Mouse (Mus musculus): Measurements from ENCODE around the gene Wnt3. TPM values are rescaled to one million over a fixed set of nuclear protein-coding genes. Genes with fewer than 3 reads are reported as not detected.

Gene Wnt3
- polyA plus RNA-seq, 1 experiment from 2014 or later, result not detected

DNA sequence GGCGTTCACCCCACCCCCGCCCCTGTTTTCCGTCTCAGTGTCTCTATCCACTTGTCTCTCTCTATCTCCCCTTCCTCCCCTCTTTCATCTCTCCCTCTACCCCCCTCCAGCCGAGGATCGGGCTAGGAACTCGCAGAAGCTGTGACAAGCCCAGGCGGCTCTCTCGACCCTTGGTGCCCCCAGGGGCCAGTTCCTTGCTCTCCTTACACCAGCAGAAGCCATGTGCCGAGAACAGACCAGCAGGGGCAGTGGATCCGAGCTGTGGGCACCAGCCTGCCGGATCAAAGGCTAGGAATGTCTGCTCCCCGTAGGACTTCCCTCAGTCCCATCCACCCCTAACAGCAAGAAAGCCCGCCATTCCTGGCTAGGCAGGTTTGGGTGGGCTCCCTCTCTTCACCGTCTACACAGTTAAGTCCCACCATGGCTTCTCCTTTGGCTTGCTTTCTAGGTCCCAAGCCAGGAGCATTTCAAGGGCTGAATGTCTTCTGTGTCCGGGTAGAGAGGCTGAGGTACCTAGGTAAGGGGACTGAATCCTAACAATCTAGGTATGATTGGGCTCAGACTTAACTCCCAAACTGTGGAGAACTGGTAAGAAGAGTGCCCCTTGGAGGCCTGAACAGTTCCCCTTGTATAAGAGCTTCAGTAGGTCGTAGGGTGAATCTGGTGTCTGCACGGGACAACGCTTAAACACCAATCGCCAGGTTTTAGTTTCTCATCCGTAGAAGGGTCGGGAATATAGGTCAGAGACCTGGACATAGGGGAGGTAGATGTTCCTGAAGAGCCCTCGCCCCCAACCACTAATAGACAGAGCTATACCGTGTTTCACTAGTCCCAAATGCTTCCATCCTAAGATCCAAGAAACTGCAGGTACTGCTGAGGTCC is 1.2 kb upstream of the Wnt3 start:
- no peaks in the 10 kb centered on the region for H3K4me1 ChIP-seq (replicated peaks)
- H3K4me3 ChIP-seq (replicated peaks), result no peak overlapping the region
- H3K4me2 ChIP-seq, result no peak overlapping the region
- no peak overlapping the region for H3K27ac ChIP-seq (replicated peaks)
- no peak for ATAC-seq (ENCODE audit: insufficient read depth)
- no peaks in the 10 kb centered on the region for H3K9me3 ChIP-seq (replicated peaks)
- no peaks in the 10 kb centered on the region for H3K36me3 ChIP-seq (replicated peaks)
- WGBS (ENCODE audit: insufficient replicate concordance), result 2% methylated on average over 23 of the region's 23 CpGs
- no peak overlapping the region for H3K9ac ChIP-seq
- peaks cover 97% of the 10 kb centered on the region for H3K27me3 ChIP-seq

DNA sequence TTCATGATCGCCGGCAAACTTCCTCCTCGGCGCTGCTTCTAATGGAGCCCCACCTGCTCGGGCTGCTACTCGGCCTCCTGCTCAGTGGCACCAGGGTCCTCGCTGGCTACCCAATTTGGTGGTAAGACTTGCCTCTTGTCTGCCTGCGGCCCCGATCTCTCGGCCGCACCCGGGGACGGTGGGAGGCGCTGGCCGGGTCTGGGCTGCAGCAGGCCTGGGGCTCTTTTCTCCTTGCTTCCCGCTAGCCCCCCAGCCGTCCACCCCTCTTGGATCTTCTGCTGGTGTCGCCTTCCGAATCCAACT is 229 bp downstream of the Wnt3 start:
- no peaks in the 10 kb centered on the region for H3K36me3 ChIP-seq (replicated peaks)
- H3K27ac ChIP-seq (replicated peaks), result no peak overlapping the region
- H3K9ac ChIP-seq, result no peak overlapping the region
- ATAC-seq (ENCODE audit: insufficient read depth), result no peak
- H3K4me3 ChIP-seq (replicated peaks), result no peak overlapping the region
- H3K9me3 ChIP-seq (replicated peaks), result no peaks in the 10 kb centered on the region
- peaks cover 96% of the 10 kb centered on the region for H3K27me3 ChIP-seq
- H3K4me1 ChIP-seq (replicated peaks), result no peaks in the 10 kb centered on the region
- H3K4me2 ChIP-seq, result no peak overlapping the region
- 1% methylated on average over 19 of the region's 19 CpGs for WGBS (ENCODE audit: insufficient replicate concordance)

DNA sequence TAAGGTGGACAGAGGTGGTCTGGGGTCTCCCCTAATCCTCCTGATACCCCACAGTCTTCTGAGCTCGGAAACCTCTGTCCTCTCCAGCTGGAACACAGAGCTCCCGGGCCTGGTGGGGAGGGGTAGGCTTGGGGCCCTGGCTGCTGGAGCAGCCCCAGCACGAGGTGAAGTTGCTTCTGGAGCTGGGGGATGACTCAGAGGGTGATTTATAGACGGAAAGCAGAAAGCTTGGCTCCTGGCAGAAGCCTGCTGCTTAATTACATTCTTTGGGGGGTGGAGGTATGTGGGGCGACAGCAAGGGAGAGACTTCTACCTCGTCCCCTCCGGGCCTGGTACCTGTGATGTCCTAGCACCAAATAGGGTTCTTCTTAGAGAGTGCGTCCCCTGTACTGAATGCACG is 6.2 kb downstream of the Wnt3 start:
- Histone ChIP-seq H3K4me3 (replicated peaks) (no peak overlapping the region), H3K9ac (no peak overlapping the region), H3K4me2 (no peak overlapping the region), H3K4me1 (replicated peaks) (no peaks in the 10 kb centered on the region), H3K27ac (replicated peaks) (no peak overlapping the region), H3K36me3 (replicated peaks) (no peaks in the 10 kb centered on the region), H3K27me3 (peaks cover 57% of the 10 kb centered on the region), H3K9me3 (replicated peaks) (no peaks in the 10 kb centered on the region)
- no peak for ATAC-seq (ENCODE audit: insufficient read depth)
- 43% methylated on average over 9 of the region's 9 CpGs for WGBS (ENCODE audit: insufficient replicate concordance)

DNA sequence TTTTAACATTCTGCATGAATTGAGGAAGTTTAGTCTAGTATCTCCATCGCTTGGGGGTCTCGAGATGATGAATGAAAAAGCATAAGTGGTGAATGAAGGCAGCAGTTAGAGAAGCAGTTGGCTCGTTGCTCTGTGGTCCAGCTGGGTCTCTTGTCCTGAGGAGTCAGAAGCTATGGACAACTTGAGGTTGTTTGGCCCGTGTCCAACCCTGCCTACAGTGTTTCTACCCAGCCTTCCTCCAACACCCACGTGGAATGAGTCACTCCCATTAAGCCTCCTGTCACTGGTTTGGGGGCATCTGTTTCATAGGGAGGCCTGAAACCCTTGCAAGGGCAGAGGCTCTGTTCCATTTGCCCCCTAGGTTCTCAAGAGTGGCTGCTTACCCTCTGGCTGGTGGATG is 16.0 kb downstream of the Wnt3 start:
- Histone ChIP-seq H3K9me3 (replicated peaks) (no peaks in the 10 kb centered on the region), H3K4me2 (no peak overlapping the region), H3K27ac (replicated peaks) (no peak overlapping the region), H3K9ac (no peak overlapping the region), H3K27me3 (peaks cover 52% of the 10 kb centered on the region), H3K4me3 (replicated peaks) (no peak overlapping the region), H3K36me3 (replicated peaks) (no peaks in the 10 kb centered on the region), H3K4me1 (replicated peaks) (no peaks in the 10 kb centered on the region)
- no peak for ATAC-seq (ENCODE audit: insufficient read depth)
- 44% methylated on average over 5 of the region's 5 CpGs for WGBS (ENCODE audit: insufficient replicate concordance)

DNA sequence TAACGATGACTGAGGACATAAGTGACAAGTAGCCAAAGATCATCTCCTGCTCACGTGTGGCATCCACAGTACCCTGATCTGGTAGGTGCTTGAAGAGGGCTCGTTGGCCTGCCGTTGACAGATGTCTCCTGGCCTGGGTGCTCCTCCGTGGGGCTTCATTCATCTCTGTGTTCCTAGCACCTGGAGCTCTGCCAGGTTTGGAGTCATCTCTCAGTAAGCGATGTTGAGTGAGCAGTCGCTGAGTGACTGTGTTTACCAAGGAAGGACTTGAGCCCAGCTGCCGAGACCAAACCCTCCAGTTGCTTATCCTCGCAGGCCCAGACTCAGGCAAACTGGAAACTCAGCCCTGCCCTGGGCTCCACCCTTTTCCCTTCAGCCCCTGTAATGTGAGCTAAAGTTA is 27.2 kb downstream of the Wnt3 start:
- Histone ChIP-seq H3K36me3 (replicated peaks) (no peaks in the 10 kb centered on the region), H3K27ac (replicated peaks) (no peak overlapping the region), H3K9me3 (replicated peaks) (no peaks in the 10 kb centered on the region), H3K4me1 (replicated peaks) (no peaks in the 10 kb centered on the region), H3K9ac (no peak overlapping the region), H3K4me2 (no peak overlapping the region), H3K4me3 (replicated peaks) (no peak overlapping the region), H3K27me3 (peaks cover 38% of the 10 kb centered on the region)
- WGBS (ENCODE audit: insufficient replicate concordance), result 56% methylated on average over 9 of the region's 9 CpGs
- ATAC-seq (ENCODE audit: insufficient read depth), result no peak

DNA sequence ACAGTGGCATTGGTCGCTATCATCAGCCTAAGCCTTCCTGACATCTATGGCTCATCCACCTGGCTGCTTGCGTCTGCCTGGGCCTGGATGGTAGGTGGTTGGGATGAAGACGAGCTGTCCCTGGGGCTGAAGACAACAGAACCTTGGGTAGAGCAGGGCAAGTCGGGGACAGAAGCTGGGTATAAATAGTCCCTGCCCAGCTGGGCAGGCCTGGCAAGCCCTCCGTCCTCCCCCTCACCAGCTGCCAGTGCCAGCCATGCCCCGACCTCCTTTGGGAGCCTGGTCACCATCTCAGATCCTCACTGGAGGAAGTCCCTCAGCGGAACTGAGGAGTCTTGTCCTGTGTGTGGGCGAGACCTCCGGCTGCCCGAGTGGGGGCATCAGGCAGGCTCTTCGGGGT is 30.2 kb downstream of the Wnt3 start:
- Histone ChIP-seq H3K4me2 (no peak overlapping the region), H3K4me3 (replicated peaks) (no peak overlapping the region), H3K27ac (replicated peaks) (no peak overlapping the region), H3K9me3 (replicated peaks) (no peaks in the 10 kb centered on the region), H3K4me1 (replicated peaks) (no peaks in the 10 kb centered on the region), H3K27me3 (peaks cover 53% of the 10 kb centered on the region), H3K36me3 (replicated peaks) (no peaks in the 10 kb centered on the region), H3K9ac (no peak overlapping the region)
- ATAC-seq (ENCODE audit: insufficient read depth), result no peak
- 61% methylated on average over 11 of the region's 11 CpGs for WGBS (ENCODE audit: insufficient replicate concordance)

DNA sequence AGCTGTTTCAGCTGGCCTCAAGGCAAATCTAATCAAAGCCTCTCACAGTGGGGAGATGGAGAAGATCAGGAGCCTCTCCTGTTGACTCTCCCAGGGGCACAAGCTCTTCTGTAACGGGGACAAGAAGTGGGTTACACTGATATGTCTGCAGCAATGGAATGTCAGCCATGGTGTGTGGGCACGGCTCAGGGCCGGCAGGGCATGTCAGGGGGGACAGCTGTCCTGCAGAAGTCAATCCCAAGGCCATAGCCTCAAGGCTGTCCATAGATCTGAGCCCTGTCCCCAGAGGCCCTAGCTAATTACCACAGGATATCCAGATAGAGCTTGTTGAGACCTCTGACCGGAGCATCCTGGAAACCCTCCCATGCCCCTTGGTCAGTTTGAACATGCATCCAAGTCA is 30.9 kb downstream of the Wnt3 start:
- no peak overlapping the region for H3K4me3 ChIP-seq (replicated peaks)
- ATAC-seq (ENCODE audit: insufficient read depth), result no peak
- H3K4me2 ChIP-seq, result no peak overlapping the region
- 64% methylated on average over 4 of the region's 4 CpGs for WGBS (ENCODE audit: insufficient replicate concordance)
- H3K9me3 ChIP-seq (replicated peaks), result no peaks in the 10 kb centered on the region
- no peak overlapping the region for H3K9ac ChIP-seq
- peaks cover 6% of the 10 kb centered on the region; the same call in 1 of the 2 replicates for H3K4me1 ChIP-seq (replicated peaks)
- H3K27me3 ChIP-seq, result peaks cover 59% of the 10 kb centered on the region
- H3K27ac ChIP-seq (replicated peaks), result no peak overlapping the region
- H3K36me3 ChIP-seq (replicated peaks), result no peaks in the 10 kb centered on the region

DNA sequence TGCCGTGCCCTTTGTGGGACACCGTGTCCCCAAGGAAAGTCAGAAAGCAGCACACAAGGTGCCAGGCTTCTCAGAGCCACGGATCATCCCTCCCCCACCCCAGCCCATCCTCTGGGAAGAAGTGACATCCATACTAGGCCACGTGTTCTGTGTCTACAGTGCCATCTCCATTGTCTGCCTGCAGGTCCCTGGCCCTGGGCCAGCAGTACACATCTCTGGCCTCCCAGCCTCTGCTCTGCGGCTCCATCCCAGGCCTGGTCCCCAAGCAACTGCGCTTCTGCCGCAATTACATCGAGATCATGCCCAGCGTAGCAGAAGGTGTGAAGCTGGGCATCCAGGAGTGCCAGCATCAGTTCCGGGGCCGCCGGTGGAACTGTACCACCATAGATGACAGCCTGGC is 34.0 kb downstream of the Wnt3 start:
- Histone ChIP-seq H3K9me3 (replicated peaks) (no peaks in the 10 kb centered on the region), H3K4me1 (replicated peaks) (peaks cover 6% of the 10 kb centered on the region; the same call in 1 of the 2 replicates), H3K36me3 (replicated peaks) (no peaks in the 10 kb centered on the region), H3K27me3 (peaks cover 79% of the 10 kb centered on the region), H3K4me3 (replicated peaks) (no peak overlapping the region), H3K9ac (no peak overlapping the region), H3K4me2 (no peak overlapping the region), H3K27ac (replicated peaks) (no peak overlapping the region)
- no peak for ATAC-seq (ENCODE audit: insufficient read depth)
- WGBS (ENCODE audit: insufficient replicate concordance), result 30% methylated on average over 12 of the region's 12 CpGs

DNA sequence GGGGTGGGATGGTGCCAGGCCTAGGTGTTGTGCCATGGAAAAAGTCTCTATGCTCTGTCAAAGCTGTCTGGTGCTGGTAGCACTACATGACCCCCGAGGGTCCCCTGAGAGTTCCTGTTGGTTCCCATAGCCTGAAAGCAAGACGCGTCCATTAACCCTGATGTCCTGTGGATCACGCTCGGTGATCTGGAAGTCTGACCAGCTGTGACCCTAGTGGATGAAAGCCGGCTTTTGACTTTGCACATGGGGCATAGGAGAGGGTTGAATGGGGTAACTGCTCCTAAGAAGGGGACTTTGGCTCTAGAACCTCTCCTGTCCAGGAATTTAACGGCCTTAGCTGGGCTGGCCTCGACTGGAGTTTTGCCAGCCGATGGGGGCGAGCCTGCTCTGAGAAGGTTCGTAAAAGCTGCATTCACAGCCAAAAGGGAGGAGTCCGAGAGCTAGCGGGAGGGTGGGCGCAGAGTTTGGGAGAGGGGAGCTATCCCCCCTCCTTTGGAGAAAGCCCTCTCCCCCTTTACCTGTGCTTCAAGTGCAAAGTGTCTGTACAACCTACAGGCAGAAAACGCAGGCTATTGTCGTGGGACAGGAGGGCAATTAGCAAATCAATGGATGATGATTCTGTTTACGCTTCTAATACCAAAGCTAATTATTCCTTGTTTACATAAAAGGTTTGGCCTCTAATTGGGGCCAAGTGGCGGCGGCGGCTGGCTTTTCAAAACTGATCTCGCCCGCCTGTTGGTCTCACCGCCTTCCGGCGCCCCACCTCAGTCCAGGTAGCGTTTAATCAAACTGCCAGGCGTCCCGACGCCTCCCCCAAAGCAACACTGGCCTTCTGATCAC is 35.0 kb downstream of the Wnt3 start:
- no peak overlapping the region for H3K9ac ChIP-seq
- H3K27ac ChIP-seq (replicated peaks), result no peak overlapping the region
- H3K27me3 ChIP-seq, result peaks cover 84% of the 10 kb centered on the region
- WGBS (ENCODE audit: insufficient replicate concordance), result 6% methylated on average over 29 of the region's 29 CpGs
- peak overlapping the region; percentile 46; the same call in 1 of the 2 replicates for H3K4me3 ChIP-seq (replicated peaks)
- ATAC-seq (ENCODE audit: insufficient read depth), result no peak
- peaks cover 6% of the 10 kb centered on the region; the same call in 1 of the 2 replicates for H3K4me1 ChIP-seq (replicated peaks)
- no peaks in the 10 kb centered on the region for H3K9me3 ChIP-seq (replicated peaks)
- no peaks in the 10 kb centered on the region for H3K36me3 ChIP-seq (replicated peaks)
- H3K4me2 ChIP-seq, result peak overlapping the region; percentile 66

DNA sequence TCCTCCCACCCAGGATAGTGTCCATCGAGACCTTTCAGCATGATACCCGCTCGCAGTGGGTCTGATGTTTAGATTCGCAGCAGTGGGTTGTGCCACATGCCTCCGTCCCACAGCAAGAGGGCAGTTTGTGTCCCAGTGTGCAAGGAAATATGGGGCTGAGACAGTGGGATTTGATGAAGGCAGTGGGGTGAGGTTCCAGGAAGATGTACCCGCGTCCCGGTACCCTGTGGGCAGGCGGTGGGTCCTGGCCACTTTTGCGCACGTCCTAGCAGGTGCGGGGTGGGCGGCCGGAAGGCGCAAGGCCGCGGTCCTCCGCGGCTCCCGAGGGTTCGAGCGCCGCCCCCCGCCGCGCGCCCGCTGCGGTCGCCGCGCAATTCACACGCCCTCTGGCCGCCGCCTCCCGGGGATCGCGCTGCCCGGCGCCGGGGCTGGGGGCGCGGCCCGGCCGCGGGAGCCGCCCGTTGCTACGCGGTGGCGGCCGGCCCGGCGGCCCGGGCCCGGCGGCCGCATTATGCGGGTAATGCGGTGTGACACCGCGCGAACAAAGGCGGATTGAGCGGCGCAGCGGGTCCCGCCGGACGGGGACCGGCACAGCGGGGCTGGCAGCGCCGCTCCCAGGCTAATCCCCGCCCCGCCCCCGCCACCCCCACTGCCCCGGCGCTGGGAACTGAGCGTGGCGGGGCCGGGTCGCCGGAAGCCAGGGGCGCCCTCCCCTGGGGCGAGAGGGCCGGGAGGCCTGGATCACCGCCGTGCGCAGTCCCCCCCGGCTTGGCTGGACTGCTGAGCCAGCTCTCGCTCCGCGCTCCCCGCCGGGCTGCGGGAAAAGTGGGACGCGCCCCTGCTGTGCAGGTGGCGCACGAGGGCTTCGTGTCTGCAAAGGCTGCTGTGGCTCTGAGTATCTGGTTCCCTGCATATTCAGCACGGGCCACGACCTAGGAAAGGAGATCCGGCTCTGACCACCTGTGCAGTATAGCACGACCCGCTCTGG is 36.0 kb downstream of the Wnt3 start:
- Histone ChIP-seq H3K36me3 (replicated peaks) (no peaks in the 10 kb centered on the region), H3K27me3 (peaks cover 90% of the 10 kb centered on the region), H3K4me2 (peak overlapping the region; percentile 66), H3K4me1 (replicated peaks) (peaks cover 6% of the 10 kb centered on the region; the same call in 1 of the 2 replicates), H3K9ac (no peak overlapping the region), H3K4me3 (replicated peaks) (peak overlapping the region; percentile 46), H3K27ac (replicated peaks) (no peak overlapping the region), H3K9me3 (replicated peaks) (no peaks in the 10 kb centered on the region)
- WGBS (ENCODE audit: insufficient replicate concordance), result 2% methylated on average over 101 of the region's 107 CpGs
- ATAC-seq (ENCODE audit: insufficient read depth), result no peak
